Mouse (Mus musculus): ENCODE results near the gene Crebrf.

The Crebrf gene

GRCm38 (mm10) chr17:26705463-26706359 lies 9.7 kb upstream of the Crebrf start:
- no peak for DNase-seq (ENCODE audit: low spot score in 2 of 2)

DNA sequence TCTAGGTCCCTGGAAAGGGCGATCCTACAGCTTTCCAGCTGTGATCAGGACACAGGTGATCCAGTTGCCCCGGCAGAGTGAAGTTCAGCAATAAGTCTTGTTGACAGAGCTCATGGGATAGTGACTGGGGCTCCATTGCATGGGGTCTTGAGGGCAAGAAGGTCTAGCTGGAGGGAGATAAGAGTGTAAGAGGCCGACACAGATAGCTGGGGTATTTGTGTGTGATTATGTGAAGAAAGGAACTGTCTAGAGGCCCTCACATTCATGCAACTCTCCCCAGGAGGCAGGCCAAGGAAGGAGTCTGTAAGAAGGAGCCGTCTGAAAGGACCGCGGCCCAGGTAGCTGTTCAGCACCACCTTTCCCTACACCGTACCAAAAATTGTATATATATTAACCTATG lies 8.4 kb upstream of the Crebrf start:
- DNase-seq (ENCODE audit: low spot score in 2 of 2): no peak

- DNase-seq (ENCODE audit: low spot score in 2 of 2): no peak
Measured at GRCm38 (mm10) chr17:26708499-26708898, 7.0 kb upstream of the Crebrf start.

DNA sequence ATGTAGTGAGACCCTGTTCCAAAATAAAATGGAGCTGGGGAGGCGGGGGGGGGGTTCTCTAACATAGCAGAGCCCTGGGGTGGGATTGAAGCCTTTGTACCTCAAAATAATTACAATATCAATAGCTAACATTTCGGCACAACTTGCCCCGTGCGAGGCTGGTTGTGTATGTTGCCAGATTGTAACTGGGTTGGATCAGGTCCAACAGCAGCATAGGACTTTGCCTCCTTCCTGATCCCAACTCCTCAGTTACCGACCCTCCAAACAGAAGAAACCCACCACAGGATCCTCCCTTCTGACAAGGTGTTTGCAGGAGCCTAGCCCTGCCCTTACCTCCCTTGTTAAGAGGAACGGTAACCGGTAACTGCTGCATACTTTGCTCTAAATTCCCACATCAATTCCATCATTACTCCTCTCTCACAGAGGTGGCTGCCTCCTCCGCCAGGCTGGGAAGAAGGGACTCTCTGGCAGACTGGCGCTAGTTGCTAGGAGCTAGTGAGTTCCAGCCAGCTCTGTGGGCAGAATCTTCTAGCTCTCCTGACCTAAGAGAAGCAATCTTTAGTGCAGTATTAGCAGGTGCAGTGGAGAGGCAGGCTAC lies 6.4 kb upstream of the Crebrf start:
- no peak for DNase-seq (ENCODE audit: low spot score in 2 of 2)

- no peak for DNase-seq (ENCODE audit: low spot score in 2 of 2)
Measured at GRCm38 (mm10) chr17:26710049-26710448, 5.4 kb upstream of the Crebrf start.

- DNase-seq (ENCODE audit: low spot score in 2 of 2): peak; percentile 94
Measured at GRCm38 (mm10) chr17:26715916-26716717, 667 bp downstream of the Crebrf start.

GRCm38 (mm10) chr17:26717868-26718267 lies 2.4 kb downstream of the Crebrf start:
- no peak for DNase-seq (ENCODE audit: low spot score in 2 of 2)

- no peak for DNase-seq (ENCODE audit: low spot score in 2 of 2)
Measured at GRCm38 (mm10) chr17:26719405-26719804, 4.0 kb downstream of the Crebrf start.

DNA sequence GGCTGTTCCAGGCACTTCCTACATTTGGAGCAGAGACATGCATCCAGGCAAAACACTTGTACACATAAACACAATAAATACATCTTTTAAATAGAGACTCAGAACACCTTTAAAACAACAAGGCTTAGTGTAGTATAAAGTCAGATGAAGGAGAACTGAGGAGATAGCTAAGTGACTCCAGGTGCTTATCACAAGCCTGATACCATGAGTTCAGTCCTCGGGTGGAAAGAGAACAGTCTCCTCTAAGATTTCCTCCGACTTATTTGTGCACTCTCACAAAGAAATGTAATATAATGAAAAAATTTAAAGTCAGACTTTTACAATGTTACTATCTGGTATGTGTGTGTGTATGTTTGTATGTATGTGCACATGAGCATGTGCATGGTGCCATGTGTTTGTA lies 6.4 kb downstream of the Crebrf start:
- no peak for DNase-seq (ENCODE audit: low spot score in 2 of 2)

GRCm38 (mm10) chr17:26724790-26725189 lies 9.3 kb downstream of the Crebrf start:
- DNase-seq (ENCODE audit: low spot score in 2 of 2): no peak

DNA sequence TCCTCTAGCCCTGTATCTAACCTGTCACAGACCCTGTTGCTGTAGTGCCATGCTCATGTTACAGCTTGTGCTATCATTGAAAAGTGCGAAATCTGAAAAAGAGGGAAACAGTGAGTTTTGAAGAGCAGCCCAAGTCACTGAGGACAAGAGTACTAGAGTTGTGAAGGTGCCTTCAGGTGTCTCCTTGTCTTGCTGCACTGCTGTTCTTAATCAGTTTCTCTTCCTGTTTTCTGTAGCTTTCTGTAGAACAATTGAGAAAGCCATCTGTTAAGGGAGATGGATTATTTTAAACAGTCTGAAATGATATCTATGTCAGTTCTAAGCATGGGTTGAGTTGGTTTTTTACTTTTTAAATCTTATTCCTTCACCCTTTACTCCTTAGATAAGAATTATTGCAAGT lies 11.2 kb downstream of the Crebrf start:
- no peak for DNase-seq (ENCODE audit: low spot score in 2 of 2)

- DNase-seq (ENCODE audit: low spot score in 2 of 2): no peak
Measured at GRCm38 (mm10) chr17:26727110-26727755, 11.8 kb downstream of the Crebrf start.

DNA sequence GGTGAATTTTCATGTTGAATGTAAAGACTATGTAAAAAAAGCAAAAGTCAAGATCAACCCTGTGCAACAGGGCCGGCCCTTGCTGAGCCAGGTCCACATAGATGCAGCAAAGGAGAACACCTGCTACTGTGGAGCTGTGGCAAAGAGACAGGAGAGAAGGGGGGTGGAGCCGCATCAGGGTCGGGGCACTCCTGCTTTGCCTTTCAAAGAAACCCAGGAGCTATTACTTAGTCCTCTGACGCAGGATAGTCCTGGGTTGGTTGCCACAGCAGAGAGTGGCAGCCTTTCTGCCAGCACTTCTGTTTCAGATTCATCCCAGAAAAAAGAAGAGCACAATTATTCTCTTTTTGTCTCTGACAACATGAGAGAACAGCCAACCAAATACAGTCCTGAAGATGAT lies 27.1 kb downstream of the Crebrf start:
- no peak for DNase-seq (ENCODE audit: low spot score in 2 of 2)

DNA sequence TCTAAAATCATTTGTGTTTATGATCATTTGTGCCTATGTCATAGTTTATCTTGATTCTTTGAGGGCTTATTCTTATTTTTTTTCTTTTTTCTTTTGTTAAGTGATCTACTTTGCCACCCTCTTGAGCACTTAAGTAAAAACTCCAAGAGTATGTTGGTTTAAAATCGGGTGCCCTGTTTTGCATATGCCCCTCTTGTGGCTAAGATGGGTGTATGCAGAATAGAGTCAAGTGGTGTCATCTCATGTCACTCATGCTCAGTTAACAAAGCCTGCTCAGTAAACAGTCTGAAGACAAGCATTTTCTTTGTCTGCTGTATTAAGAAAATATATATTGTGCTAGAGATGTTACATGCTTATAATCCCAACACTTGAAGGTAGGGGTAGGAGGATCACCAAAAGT lies 27.8 kb downstream of the Crebrf start:
- no peak for DNase-seq (ENCODE audit: low spot score in 2 of 2)

- DNase-seq (ENCODE audit: low spot score in 2 of 2): no peak
Measured at GRCm38 (mm10) chr17:26749975-26750374, 34.5 kb downstream of the Crebrf start.

DNA sequence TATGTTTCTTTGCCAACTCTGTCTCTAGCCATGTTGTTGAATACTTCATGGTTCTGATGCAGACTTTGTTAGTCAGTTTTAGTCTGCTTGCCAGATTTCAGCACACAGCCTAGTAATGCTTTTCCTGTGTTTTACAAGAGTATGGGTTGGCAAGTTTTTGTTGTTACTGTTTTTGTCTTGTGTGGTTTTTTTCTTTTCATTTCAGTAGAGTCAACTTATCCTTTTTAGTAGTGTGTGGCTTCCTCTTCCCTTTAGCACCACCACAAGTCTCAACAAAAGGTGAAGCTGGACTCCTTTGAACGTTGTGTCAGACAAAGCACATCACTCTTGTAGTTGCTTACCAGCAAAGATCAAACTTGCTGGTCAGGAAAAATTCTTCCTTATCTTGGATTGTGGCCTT lies 36.8 kb downstream of the Crebrf start:
- no peak for DNase-seq (ENCODE audit: low spot score in 2 of 2)

- no peak for DNase-seq (ENCODE audit: low spot score in 2 of 2)
Measured at GRCm38 (mm10) chr17:26753476-26753875, 38.0 kb downstream of the Crebrf start.

GRCm38 (mm10) chr17:26767100-26767753 lies 51.8 kb downstream of the Crebrf start:
- DNase-seq (ENCODE audit: low spot score in 2 of 2): no peak

- DNase-seq (ENCODE audit: low spot score in 2 of 2): no peak
Measured at GRCm38 (mm10) chr17:26767754-26768124, 52.3 kb downstream of the Crebrf start.

DNA sequence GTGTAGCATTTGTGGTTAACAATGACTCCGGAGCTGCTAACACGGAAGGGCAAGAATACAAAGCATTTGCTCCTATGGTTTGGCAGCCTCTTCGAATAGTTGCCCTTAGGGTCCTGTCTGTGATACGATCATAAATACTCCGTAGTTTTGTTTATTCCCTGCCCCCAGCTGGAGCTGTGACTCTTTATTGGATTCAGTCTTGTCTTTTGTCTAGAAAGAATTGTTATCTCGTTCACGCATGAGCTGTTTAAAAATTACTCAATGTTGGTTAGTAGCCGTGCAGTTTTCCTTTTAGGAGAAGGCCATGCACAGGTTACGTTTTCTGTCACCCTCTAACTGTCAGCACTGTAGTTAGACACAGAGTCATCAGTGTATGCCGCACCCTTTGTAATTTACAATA lies 60.8 kb downstream of the Crebrf start:
- DNase-seq (ENCODE audit: low spot score in 2 of 2): no peak

GRCm38 (mm10) chr17:26778001-26778400 lies 62.6 kb downstream of the Crebrf start:
- no peak for DNase-seq (ENCODE audit: low spot score in 2 of 2)

Data from urinary bladder, postnatal 4 days (tissue).